Mouse (Mus musculus) lung, postnatal 10 days (tissue): ENCODE measurements at regions not wholly inside any gene's neighbourhood (a gene's known extent, or its start where the extent isn't known, plus 50 kb on each side); places are given as distances from the start of the nearest gene placed in this dataset.
A peak's percentile ranks its signal among the peaks of the same experiment; 100 is the strongest.

ENCODE experiments used
- DNase-seq: peaks from one replicate; pipeline ENCODE4 v3.0.0; 2021

DNA sequence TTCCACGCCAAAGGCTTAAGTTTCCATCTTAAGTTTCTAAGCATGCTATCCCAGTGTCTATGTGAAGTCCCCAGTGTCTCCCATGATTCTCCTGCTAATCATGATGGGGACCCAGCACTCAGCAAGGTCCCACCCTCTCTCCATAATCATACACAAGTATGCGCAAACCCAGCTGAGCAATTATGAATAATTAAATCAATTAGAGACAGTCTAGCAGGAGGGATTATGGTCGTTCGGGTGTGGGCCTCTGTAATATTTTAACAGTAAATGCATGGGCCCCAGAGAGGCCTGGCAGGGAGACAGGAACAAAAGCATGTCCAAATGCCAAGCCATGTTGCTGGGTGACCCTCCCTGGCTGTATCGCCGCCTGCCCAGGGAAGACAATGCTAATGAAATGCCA is 73.1 kb upstream of the Msx1 start:
- DNase-seq: no peak

- DNase-seq: no peak
Measured at GRCm38 (mm10) chr5:37895441-37896336, 71.3 kb upstream of the Msx1 start.

DNA sequence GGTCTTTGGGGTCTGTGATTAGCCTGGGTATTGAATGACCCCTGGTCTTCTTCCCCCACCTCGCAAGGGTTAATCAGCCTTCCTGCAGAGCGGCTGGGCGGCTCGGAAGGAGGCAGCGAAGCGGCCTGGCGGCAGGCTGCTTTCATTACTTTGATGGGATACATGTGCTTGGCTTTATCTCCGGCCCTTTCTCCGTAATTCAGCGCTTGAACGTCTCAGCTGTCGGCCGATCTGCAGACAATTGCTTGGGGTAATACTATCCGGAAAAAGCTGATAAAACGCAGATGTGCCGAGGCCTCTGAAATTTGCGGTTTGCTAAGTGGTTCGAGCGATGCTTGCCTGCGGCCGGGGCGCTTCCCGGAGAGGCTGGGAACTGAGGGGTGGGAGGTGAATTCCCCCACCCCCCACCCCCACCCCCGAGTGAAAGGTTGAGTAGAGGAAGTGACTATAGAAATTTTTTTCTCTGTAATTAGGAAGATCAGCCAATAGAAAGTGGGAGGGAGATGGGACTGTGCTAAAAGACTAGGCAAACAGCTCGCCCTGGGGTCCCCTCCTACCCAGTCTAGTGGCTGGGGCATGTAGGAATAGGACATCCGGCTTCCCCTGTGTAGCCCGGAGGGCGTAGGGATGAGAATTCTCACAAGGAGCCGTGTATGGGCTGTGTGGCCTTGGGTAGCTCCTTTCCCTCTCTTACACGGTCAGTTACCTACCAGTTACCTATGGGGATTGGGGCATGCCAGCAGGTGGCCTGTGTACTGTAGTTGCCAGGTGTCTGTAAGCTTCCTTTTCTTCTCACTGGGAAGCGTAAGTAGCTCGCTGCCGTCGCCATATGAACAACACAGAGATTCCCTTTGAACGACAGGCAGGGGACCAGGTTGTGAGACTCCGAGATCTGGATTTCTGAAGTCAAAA is 69.5 kb upstream of the Msx1 start:
- DNase-seq: peak; percentile 32

DNA sequence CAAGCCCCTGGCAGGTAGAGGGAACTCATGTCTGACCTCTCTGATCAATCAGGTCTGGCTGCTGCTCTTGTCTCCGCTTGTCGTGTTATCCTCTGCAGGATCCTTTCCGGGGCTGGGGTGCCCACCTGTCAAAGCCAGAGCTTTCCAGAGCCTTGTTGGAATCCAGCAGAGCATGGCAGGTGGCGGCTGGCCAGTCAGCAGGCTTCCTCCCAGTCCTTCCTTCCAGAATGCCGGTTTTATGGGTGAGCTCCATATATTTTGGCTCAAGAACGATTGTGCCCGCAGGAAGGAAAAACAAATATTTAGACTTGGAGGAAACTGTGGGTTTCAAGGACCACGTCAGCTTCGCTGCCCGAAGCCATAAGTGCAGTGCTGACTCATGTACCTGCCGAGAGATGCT is 66.3 kb upstream of the Msx1 start:
- no peak for DNase-seq

DNA sequence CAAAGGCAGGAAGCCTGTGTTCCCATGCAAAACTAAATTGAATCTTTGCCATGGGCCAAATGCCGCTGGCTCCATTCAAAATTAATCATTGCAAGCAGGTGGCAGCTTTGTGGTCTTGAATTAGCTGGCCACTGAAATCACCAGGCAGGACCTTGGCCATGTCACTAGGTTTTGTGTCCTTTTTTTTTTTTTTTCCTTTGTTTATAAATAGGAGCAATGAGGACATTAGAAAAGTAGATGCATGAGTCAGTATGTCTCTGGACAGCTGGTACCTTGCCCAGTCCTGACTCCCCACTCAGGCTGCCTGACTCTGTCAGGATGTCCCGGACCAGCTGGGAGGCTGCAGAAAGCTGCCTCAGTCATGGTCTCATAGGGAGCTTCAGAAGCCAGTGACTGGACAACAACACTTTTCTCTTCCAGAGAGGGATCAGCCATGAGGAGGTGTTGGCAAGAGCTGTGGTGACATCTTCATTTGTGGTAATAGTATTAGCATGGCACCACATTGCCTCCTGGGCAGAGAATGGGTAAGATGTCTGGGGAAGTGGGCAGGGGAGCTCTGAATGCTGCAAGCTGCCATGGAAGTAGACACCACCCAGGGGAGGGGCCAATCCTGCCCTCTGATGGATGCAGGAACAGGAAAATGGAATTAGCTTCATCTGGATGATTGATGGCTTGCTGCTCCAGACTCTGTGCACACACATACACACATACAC is 55.4 kb upstream of the Msx1 start:
- peak; percentile 45 for DNase-seq

- no peak for DNase-seq
Measured at GRCm38 (mm10) chr5:37876240-37876639, 51.9 kb upstream of the Msx1 start.

- no peak for DNase-seq
Measured at GRCm38 (mm10) chr5:37875452-37875851, 51.1 kb upstream of the Msx1 start.

DNA sequence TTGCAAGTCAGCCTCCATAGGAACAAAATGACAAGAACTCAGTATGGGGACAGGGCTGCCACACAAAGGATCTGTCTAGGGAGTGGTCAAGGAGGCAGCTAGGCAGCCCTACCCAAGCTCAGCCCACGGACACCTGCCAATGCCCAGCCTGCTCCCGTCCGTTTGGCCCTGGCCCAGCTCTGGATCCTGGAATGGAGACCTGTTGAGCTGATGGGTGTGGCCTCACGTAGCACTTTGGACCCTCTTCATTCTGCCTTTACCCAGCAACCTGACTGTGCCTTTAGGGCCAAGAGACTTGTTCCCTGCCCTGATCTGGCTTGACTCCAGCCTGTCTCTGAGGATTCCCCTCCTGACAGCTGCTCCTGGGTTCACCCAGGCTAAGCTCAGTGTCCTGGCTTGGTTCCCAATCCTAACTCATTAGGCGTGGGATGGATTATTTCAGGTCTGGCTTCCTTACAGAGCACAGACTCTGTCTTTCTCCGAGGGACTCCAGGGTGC is 50.5 kb upstream of the Msx1 start:
- peak; percentile 11 for DNase-seq
